Mouse (Mus musculus) kidney, postnatal 4 days (tissue): ENCODE results near the gene Metrnl.
A peak's percentile ranks its signal among the peaks of the same experiment; 100 is the strongest.
"Not testable (repeated sequence)": the region's sequence is repeated elsewhere in the genome, so short reads cannot be mapped to it uniquely, and the experiment has no call there.

Experiments
- DNase-seq, 2 experiments: peaks; one replicate each; pipeline ENCODE4 v3.0.0; 2021; ENCODE audit warnings: mixed read lengths in 2 of 2

The Metrnl gene

GRCm38 (mm10) chr11:121701244-121701643 is at the start of gene Metrnl:
Gene Metrnl, plus strand, starts transcription at chr11:121701544.
- no peak for DNase-seq

- DNase-seq: no peak
Observed at GRCm38 (mm10) chr11:121651556-121651955, 49.8 kb upstream of the Metrnl start.

- DNase-seq: no peak
Observed at GRCm38 (mm10) chr11:121651983-121652382, 49.4 kb upstream of the Metrnl start.

DNA sequence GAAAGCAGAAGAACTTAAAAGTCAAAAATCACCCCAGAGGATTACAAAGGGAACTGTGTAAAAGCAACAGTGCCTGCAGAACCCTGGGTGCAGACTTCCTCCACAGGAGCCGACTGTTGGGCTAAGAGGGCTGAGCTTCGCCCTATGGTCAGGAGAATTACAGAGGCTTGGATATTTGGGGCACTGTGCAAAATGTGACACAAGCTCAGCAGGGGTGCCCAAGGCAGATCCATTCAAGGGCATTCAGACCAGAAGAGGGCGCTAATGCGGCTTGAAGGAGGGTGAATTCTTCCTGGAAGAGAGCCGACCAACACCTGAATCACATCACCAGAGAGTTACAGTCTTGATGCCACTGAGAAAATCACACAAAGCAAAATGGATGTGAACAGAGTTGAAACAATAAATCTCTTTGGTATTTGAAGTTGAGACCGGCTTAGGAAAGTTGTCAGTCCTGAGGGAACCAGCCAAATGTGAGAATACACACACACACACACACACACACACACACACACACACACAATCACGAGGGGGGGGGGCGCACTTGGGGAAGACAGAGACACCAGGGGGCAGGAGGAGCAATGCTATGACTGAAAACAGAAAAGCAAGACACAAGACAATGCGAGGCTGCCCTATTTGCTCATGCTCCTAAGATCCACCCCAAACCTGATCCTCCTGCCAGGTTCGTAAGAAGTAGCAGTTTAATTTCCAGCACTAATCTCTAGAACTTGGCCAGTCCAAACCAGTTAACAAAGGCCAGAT is 48.6 kb upstream of the Metrnl start:
- peak; percentile 86 to 88 for DNase-seq

GRCm38 (mm10) chr11:121653631-121654030 is 47.7 kb upstream of the Metrnl start:
- DNase-seq: no peak

DNA sequence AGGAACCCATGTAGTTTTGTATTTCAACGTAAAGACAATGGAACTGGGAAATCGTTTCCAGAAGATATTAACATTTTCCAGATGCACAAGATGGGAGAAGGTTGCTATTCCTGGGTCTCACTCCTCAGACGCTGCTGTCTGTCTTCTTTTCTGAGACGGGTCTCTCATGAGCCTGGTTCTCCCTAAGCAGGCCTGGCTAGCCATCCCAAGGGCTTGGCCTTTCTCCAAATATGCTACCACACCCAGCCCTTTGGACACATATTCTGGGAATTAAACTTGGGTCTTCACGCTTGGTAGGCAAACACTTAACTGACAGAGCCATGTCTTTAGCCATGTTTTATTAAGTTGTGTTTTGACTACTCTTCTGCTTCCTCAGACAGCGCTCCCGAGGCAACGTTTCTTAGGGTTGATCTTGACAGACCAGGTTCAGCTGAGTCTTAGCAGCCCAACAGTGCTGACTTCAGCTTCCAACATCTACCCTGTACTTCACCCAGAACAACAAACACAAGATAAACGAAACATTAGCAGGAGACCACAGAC is 46.9 kb upstream of the Metrnl start:
- no peak for DNase-seq

- no peak for DNase-seq
Observed at GRCm38 (mm10) chr11:121655166-121655806, 46.1 kb upstream of the Metrnl start.

GRCm38 (mm10) chr11:121655807-121656511 is 45.4 kb upstream of the Metrnl start:
- DNase-seq: no peak

- DNase-seq: no peak
Observed at GRCm38 (mm10) chr11:121658151-121658550, 43.2 kb upstream of the Metrnl start.

DNA sequence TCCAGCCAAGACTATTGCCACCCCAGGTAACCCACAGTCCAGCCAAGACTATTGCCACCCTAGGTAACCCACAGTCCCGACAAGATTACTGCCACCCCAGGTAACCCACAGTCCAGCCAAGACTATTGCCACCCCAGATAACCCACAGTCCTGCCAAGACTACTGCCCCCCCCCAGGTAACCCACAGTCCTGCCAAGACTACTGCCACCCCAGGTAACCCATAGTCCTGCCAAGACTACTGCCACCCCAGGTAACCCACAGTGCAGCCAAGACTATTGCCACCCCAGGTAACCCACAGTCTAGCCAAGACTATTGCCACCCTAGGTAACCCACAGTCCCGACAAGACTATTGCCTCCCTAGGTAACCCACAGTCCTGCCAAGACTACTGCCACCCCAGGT is 40.7 kb upstream of the Metrnl start:
- DNase-seq: not testable (repeated sequence)

- no peak for DNase-seq
Observed at GRCm38 (mm10) chr11:121661116-121661515, 40.2 kb upstream of the Metrnl start.

DNA sequence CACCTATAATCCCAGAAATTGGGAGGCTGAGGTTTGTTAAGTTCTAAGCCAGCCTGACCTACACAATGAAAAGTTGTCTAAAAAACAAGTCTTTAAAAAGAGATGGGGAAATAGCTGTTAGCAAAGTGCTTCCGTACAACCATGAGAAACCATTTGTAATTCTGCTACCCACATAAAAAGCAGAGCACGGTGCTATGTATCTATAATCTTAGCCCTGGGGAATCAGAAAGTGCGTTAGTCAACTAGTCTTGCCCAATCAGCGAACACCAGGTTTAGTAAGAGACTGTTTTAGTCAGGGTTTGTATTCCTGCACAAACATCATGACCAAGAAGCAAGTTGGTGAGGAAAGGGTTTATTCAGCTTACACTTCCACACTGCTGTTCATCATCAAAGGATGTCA is 33.8 kb upstream of the Metrnl start:
- DNase-seq: no peak

DNA sequence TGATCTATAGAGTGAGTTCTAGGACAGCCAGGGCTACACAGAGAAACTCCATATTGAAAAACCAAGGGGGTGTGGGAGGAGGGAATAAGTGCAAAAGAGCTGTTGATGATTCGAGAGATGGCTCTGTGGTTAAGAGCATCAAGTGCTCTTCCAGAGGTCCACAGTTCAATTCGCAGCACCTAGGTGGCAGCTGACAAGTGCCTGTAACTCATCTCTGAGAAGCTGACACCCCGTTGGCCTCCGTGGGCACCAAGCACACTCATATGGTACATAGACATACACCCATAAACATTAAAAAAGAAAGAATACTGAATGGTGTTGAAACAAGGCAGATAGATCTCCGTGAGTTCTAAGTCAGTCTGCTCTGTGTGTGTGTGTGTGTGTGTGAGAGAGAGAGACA is 32.6 kb upstream of the Metrnl start:
- no peak for DNase-seq

DNA sequence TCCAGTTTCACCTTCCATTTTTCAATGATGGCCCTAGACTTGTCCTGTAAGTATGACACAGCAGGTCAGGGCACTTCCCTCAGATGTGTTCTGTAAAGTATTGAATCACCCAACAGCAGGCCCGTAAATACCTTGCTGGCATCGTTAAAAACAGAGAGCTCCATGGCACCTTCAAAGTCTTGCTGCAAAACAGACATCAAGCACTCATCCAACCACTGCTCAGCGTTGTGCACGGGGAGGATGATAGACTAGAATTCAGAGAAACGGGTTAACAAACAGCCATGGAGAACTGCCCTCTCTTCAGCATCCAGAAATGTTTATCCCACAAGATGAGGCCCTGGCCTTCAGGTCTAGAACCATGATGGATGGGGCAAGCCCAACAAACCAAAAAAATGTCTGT is 30.4 kb upstream of the Metrnl start:
- DNase-seq: no peak

GRCm38 (mm10) chr11:121672312-121672989 is 28.9 kb upstream of the Metrnl start:
- DNase-seq: no peak

DNA sequence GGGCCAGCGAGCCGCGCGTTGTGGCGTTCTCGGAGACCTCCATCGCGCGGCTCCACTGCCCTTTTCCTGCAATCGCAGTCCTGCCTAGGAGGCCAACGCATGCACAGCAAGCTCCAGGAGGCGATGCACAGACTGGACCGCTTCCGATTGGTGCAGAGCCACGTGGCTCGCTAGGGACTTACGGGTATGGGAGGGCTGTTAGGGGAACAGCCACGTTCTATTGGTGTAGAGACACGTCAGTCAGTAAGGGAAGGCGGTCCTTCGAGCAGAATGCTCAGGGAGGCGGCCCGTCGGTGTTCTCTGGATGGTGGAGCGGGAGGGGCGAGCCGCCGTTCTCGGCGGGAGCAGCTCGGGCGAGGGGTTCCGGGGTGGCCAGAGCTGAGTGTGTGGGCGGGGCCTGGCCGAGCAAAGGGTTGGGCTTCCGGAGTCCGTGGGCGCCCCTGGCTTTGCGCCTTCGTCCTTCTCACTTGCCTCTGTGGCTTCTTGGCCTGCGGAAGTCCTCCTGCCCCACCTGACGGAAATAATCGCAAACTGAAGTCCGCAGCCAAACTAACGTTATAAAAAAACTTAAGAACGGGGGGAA is 28.3 kb upstream of the Metrnl start, which contains the start of gene B3gntl1:
TSS of gene B3gntl1 (minus strand) at position 164 of the 583 bp plus-strand sequence.
- DNase-seq: peak; percentile 98

- no peak for DNase-seq
Observed at GRCm38 (mm10) chr11:121673629-121674028, 27.7 kb upstream of the Metrnl start.

DNA sequence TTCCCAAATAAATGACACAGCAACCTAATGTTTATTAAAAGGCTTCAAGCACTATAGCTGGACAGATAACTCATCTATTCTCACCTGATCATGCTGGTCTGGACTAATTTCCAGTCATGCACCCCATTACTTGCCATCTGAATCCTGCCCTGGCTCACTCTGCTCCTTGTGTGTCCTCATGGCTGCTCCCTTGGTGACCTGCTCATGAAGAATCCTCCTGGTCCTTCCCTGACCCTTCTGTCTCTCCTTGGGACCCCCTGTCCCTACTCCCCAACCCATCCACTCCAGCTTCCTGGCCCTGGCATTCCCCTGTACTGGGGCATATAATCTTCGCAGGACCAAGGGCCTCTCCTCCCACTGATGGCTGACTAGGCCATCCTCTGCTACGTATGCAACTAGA is 24.5 kb upstream of the Metrnl start:
- DNase-seq: no peak

DNA sequence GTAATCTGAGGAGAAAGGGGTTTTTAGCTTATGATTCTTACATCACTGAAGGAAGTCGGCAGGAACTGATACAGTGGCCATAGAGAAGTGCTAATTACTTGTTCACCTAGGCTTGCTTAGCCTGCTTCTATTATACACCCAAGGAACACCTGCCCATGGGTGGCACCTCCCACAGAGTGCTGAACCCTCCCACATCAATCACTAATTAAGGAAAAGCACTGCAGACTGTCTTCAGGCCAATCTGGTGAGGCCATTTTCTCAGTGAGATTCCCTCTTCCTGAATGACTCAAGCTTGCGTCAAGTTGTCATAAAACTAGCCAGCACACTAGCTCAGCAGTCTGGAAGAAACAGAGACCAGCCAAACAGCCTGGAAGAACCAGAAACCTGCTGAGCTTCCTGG is 21.8 kb upstream of the Metrnl start:
- no peak for DNase-seq

- DNase-seq: peak in 1 of 2 experiments; percentile 24
Observed at GRCm38 (mm10) chr11:121680750-121681149, 20.6 kb upstream of the Metrnl start.

- peak; percentile 26 to 44 for DNase-seq
Observed at GRCm38 (mm10) chr11:121683243-121683642, 18.1 kb upstream of the Metrnl start.

GRCm38 (mm10) chr11:121685491-121686001 is 15.8 kb upstream of the Metrnl start:
- DNase-seq: peak; percentile 18 to 45
